Mouse (Mus musculus): ENCODE results near the gene Psmd11.
"Not testable (repeated sequence)": the region's sequence is repeated elsewhere in the genome, so short reads cannot be mapped to it uniquely, and the experiment has no call there.

- TF ChIP-seq CTCF (IDR thresholded peaks at IDR 0.05); EP300 (IDR thresholded peaks at IDR 0.05; ENCODE audit: insufficient read depth, low read depth, low read length): not testable (repeated sequence)
Observed at GRCm38 (mm10) chr11:80379184-80379583, 49.2 kb upstream of the Psmd11 start.
